Mouse (Mus musculus): Measurements from ENCODE around the gene Zfp213.

- TF ChIP-seq EP300 (IDR thresholded peaks at IDR 0.05; ENCODE audit: insufficient read depth, low read depth, low read length), result no peak
- no peak for TF ChIP-seq CTCF (IDR thresholded peaks at IDR 0.05)
Measured at GRCm38 (mm10) chr17:23544766-23545165, 19.3 kb downstream of the Zfp213 start.
